Mouse (Mus musculus): ENCODE measurements around the gene Gphn.

GRCm38 (mm10) chr12:78395297-78395696 lies 169.1 kb downstream of the Gphn start:
- TF ChIP-seq POLR2A (IDR thresholded peaks at IDR 0.05; ENCODE audit: extremely low read depth, insufficient read depth, low read length) = no peak
- TF ChIP-seq CTCF (IDR thresholded peaks at IDR 0.05; ENCODE audit: low read depth, low read length) = no peak

All from liver, adult 2 months (tissue).